Mouse (Mus musculus): Measurements from ENCODE around the gene Olfr381. TPM values are rescaled to one million over a fixed set of nuclear protein-coding genes. Genes with fewer than 3 reads are reported as not detected.
"Not testable (repeated sequence)": the region's sequence is repeated elsewhere in the genome, so short reads cannot be mapped to it uniquely, and the experiment has no call there.

The Olfr381 gene
- polyA plus RNA-seq (2015; fragmentation: Nextera tagmentation; extraction: Ambion mirVana), result not detected in 2 replicates

- H3K4me3 ChIP-seq (ENCODE audit: low read depth, low read length), result no peak within 1 kb of the TSS
- H3K4me1 ChIP-seq (replicated peaks; ENCODE audit: control insufficient read depth, insufficient read depth, low read length), result no peaks in the 10 kb centered on the region
- TF ChIP-seq CTCF (IDR thresholded peaks at IDR 0.05; ENCODE audit: low read depth), result no peak
- H3K36me3 ChIP-seq (ENCODE audit: control insufficient read depth, insufficient read depth), result no peaks in the 10 kb centered on the region
- H3K9me3 ChIP-seq (ENCODE audit: control insufficient read depth), result no peaks in the 10 kb centered on the region
- ATAC-seq, result no peak
- H3K27me3 ChIP-seq (replicated peaks; ENCODE audit: control insufficient read depth, insufficient read depth, low read length), result no peaks in the 10 kb centered on the region
- H3K27ac ChIP-seq (ENCODE audit: low read depth, low read length), result no peak within 1 kb of the TSS
- H3K9ac ChIP-seq (ENCODE audit: low read depth, low read length), result no peak within 1 kb of the TSS
- H3K4me2 ChIP-seq (replicated peaks; ENCODE audit: low read depth), result no peak within 1 kb of the TSS
Measured at GRCm38 (mm10) chr11:73491503-73491902, at the start of gene Olfr381. TSS of gene Olfr381 (minus strand) at chr11:73491603.

GRCm38 (mm10) chr11:73528971-73529370, 37.6 kb upstream of the Olfr381 start:
- not testable (repeated sequence) for H3K27me3 ChIP-seq (replicated peaks; ENCODE audit: control insufficient read depth, insufficient read depth, low read length); H3K4me1 ChIP-seq (replicated peaks; ENCODE audit: control insufficient read depth, insufficient read depth, low read length); H3K4me2 ChIP-seq (replicated peaks; ENCODE audit: low read depth); H3K9me3 ChIP-seq (ENCODE audit: control insufficient read depth); ATAC-seq; H3K27ac ChIP-seq (ENCODE audit: low read depth, low read length); H3K36me3 ChIP-seq (ENCODE audit: control insufficient read depth, insufficient read depth); H3K4me3 ChIP-seq (ENCODE audit: low read depth, low read length); H3K9ac ChIP-seq (ENCODE audit: low read depth, low read length)
- WGBS, result 91% methylated on average over 1 of the region's 1 CpGs

GRCm38 (mm10) chr11:73517097-73517496, 25.7 kb upstream of the Olfr381 start, which contains the start of gene Olfr382:
TSS of gene Olfr382 (minus strand) at chr11:73517197.
- H3K27me3 ChIP-seq (replicated peaks; ENCODE audit: control insufficient read depth, insufficient read depth, low read length), result no peaks in the 10 kb centered on the region
- no peaks in the 10 kb centered on the region for H3K36me3 ChIP-seq (ENCODE audit: control insufficient read depth, insufficient read depth)
- H3K9me3 ChIP-seq (ENCODE audit: control insufficient read depth), result no peaks in the 10 kb centered on the region
- H3K27ac ChIP-seq (ENCODE audit: low read depth, low read length), result no peak within 1 kb of the TSS
- no peak within 1 kb of the TSS for H3K4me2 ChIP-seq (replicated peaks; ENCODE audit: low read depth)
- TF ChIP-seq CTCF (IDR thresholded peaks at IDR 0.05; ENCODE audit: low read depth), result no peak
- H3K4me1 ChIP-seq (replicated peaks; ENCODE audit: control insufficient read depth, insufficient read depth, low read length), result no peaks in the 10 kb centered on the region
- no peak within 1 kb of the TSS for H3K9ac ChIP-seq (ENCODE audit: low read depth, low read length)
- H3K4me3 ChIP-seq (ENCODE audit: low read depth, low read length), result no peak within 1 kb of the TSS
- no peak for ATAC-seq

- TF ChIP-seq CTCF (IDR thresholded peaks at IDR 0.05; ENCODE audit: low read depth), result no peak
- Histone ChIP-seq H3K9ac (ENCODE audit: low read depth, low read length) (no peak within 1 kb of the TSS), H3K4me3 (ENCODE audit: low read depth, low read length) (no peak within 1 kb of the TSS), H3K4me2 (replicated peaks; ENCODE audit: low read depth) (no peak within 1 kb of the TSS), H3K9me3 (ENCODE audit: control insufficient read depth) (no peaks in the 10 kb centered on the region), H3K27ac (ENCODE audit: low read depth, low read length) (no peak within 1 kb of the TSS), H3K4me1 (replicated peaks; ENCODE audit: control insufficient read depth, insufficient read depth, low read length) (no peaks in the 10 kb centered on the region), H3K27me3 (replicated peaks; ENCODE audit: control insufficient read depth, insufficient read depth, low read length) (no peaks in the 10 kb centered on the region), H3K36me3 (ENCODE audit: control insufficient read depth, insufficient read depth) (no peaks in the 10 kb centered on the region)
- 91% methylated on average over 1 of the region's 1 CpGs for WGBS
- no peak for ATAC-seq
Measured at GRCm38 (mm10) chr11:73457408-73457807, 34.0 kb downstream of the Olfr381 start, which contains the start of gene Olfr380. TSS of gene Olfr380 (minus strand) at chr11:73457508.

Other genes starting within 250 kb of the Olfr381 start
- 0.16 and 0.27 TPM in 2 replicates for gene Trpv3, start 224.2 kb downstream of the Olfr381 start, polyA plus RNA-seq (2015; fragmentation: Nextera tagmentation; extraction: Ambion mirVana)
- 8.4 and 13.5 TPM in 2 replicates for gene Aspa, start 162.0 kb downstream of the Olfr381 start, polyA plus RNA-seq (2015; fragmentation: Nextera tagmentation; extraction: Ambion mirVana)
- not detected in 2 replicates for gene Gm49340, start 161.9 kb downstream of the Olfr381 start, polyA plus RNA-seq (2015; fragmentation: Nextera tagmentation; extraction: Ambion mirVana)
- gene Spata22, start 161.9 kb downstream of the Olfr381 start, polyA plus RNA-seq (2015; fragmentation: Nextera tagmentation; extraction: Ambion mirVana), result 0.14 and 0.16 TPM in 2 replicates
- gene Olfr20, start 140.8 kb downstream of the Olfr381 start, polyA plus RNA-seq (2015; fragmentation: Nextera tagmentation; extraction: Ambion mirVana), result not detected in 2 replicates
- not detected in 2 replicates for gene Olfr376, start 120.4 kb downstream of the Olfr381 start, polyA plus RNA-seq (2015; fragmentation: Nextera tagmentation; extraction: Ambion mirVana)
- gene Olfr1, start 92.0 kb downstream of the Olfr381 start, polyA plus RNA-seq (2015; fragmentation: Nextera tagmentation; extraction: Ambion mirVana), result not detected in 2 replicates
- gene Olfr378, start 63.1 kb downstream of the Olfr381 start, polyA plus RNA-seq (2015; fragmentation: Nextera tagmentation; extraction: Ambion mirVana), result not detected in 2 replicates
- gene Olfr380, start 34.1 kb downstream of the Olfr381 start, polyA plus RNA-seq (2015; fragmentation: Nextera tagmentation; extraction: Ambion mirVana), result not detected in 2 replicates
- not detected in 2 replicates for gene Olfr382, start 25.6 kb upstream of the Olfr381 start, polyA plus RNA-seq (2015; fragmentation: Nextera tagmentation; extraction: Ambion mirVana)
- gene Olfr385, start 101.4 kb upstream of the Olfr381 start, polyA plus RNA-seq (2015; fragmentation: Nextera tagmentation; extraction: Ambion mirVana), result not detected in 2 replicates
- not detected in 2 replicates for gene Olfr384, start 107.0 kb upstream of the Olfr381 start, polyA plus RNA-seq (2015; fragmentation: Nextera tagmentation; extraction: Ambion mirVana)
- gene Zfp735, start 197.2 kb upstream of the Olfr381 start, polyA plus RNA-seq (2015; fragmentation: Nextera tagmentation; extraction: Ambion mirVana), result not detected in 2 replicates

Measured in intestine, postnatal 0 days (tissue).